Mouse (Mus musculus) mouse trophoblast stem cell (cell line): ENCODE data around the gene Jam2.

Experiments
- in situ Hi-C, 2 experiments: fragments of 300-500 bp; cut with MseI, MboI; formaldehyde crosslinking; loops; 2 replicates in 1 of 2; 3 replicates in 1 of 2; pipeline ENCODE4 v1.15.1; 2025

Jam2 gene

DNA sequence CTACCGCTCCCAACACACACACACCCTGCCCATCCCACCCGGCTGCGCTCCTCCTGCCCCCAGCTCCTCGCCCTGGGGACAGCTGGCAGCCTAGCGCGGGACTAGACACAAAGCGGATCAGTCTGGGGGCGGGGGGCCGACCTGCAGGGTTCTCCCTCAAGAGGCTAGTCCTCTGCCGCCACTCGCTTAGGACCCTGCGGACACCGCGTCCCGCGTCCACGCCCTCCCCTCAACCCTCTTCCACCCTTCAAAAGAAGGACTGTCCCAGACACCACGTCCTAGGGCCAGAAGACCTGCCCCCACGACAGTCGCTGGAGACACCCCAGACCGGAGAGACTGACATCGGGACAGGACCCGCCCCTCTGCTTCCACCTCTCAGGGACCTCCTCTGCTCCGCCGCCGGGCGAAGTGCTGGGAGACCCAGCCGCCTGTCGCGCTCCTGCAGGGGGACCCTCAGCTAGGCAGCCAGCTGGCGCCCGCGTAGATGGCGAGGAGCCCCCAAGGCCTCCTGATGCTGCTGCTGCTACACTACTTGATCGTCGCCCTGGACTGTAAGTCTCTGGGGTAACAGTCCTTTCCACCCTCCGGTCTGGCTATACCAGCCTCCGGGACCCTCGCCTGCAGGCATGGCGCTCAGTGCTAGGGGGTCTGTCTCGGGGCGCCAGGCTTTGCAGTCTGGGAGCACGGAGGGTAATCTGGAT, at the start of gene Jam2:
Gene Jam2 (plus strand): TSS at position 121 of the 701 bp plus-strand sequence.
- in situ Hi-C loops: no loop called here

DNA sequence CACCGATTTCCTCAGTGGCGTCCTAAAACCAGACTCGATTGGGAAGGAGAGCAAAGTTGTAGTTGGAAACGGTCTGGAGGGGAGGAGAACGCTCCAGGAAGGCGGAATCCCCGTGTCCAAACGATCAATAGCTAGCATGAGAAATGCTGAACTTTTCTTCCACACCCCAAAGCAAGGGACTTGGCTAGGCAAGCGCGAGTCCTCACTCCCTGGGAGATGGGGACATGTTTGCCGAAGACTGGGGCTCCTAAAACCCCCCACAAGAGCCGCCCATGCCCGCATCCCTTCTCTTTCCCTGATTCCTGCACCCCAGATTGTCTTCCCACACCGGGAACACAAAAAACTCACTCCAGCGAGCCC, 39.1 kb upstream of the Jam2 start:
- in situ Hi-C loops: loop anchor here (5.0 to 10.0 kb wide), 2 partner anchors 88 to 90 kb away; no protein-coding TSS in a partner anchor

DNA sequence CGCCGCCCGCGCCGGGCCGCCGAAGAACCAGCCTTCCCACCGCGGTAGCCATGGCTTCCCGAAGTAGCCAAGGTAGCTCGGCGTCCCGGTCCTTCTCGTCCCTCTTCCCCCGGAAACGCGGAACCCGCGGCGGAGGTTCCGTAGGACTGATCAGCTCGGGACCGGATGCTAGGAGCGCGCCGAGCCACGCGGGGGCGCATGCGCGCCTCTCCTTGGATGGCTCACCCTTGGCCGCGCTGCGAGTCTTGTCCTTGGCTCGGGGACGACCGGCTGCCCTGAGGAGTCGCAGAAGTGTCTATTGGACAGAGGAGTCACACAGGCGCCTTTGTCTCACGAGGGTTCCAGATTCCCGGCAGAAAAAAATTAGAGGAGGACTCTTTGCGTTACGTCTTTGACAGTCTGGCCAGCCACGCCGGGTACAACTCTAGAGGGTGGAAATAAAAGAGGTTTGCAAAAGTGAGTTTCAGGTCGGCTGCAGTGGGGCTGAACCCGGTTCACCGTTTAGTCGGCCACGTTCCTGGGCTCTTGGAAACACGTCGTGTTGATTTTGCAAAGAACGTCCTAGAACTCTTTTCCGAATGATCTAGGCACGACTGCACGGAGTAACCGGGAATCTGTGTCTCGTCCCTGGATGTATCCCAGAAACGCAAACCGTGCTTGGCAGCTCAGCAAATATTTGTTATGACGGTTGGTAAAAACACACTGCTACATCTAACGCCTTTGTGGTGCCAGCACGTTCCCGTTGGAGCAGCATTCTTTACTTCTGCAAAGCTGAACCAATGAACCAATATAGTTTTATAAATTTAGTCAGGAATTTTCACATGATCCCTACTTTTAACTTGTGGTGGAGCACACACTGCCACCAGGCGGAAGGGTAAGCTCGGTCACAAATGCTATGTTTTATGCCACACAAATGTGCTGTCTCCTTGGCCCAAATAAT, 38.5 kb upstream of the Jam2 start, which contains the start of gene Mrpl39:
Gene Mrpl39 (minus strand): TSS at position 577 of the 940 bp plus-strand sequence.
- in situ Hi-C loops: loop anchor here (5.0 to 10.0 kb wide), 2 partner anchors 87 to 89 kb away; no protein-coding TSS in a partner anchor

DNA sequence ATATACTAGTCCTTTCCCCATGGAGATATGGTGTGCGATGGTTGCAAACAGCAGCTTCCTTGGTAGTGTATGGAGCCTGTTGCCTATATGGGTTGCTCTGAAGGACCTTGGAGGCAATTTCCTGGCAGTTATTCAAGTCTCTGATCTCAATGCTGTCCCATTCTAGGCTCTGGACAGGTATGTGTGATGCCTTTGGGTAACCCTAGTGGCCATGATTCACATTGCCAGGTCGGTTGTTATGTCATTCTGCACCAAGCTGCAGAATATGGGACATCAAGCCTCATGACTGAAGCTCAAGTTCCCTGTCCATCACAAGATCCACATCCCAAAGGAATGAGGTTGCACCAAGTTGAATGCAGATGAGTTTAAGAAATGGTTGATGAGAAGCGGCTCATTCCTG, 36.6 kb upstream of the Jam2 start:
- in situ Hi-C loops: loop anchor here (5.0 to 10.0 kb wide), 2 partner anchors 85 to 87 kb away; no protein-coding TSS in a partner anchor

DNA sequence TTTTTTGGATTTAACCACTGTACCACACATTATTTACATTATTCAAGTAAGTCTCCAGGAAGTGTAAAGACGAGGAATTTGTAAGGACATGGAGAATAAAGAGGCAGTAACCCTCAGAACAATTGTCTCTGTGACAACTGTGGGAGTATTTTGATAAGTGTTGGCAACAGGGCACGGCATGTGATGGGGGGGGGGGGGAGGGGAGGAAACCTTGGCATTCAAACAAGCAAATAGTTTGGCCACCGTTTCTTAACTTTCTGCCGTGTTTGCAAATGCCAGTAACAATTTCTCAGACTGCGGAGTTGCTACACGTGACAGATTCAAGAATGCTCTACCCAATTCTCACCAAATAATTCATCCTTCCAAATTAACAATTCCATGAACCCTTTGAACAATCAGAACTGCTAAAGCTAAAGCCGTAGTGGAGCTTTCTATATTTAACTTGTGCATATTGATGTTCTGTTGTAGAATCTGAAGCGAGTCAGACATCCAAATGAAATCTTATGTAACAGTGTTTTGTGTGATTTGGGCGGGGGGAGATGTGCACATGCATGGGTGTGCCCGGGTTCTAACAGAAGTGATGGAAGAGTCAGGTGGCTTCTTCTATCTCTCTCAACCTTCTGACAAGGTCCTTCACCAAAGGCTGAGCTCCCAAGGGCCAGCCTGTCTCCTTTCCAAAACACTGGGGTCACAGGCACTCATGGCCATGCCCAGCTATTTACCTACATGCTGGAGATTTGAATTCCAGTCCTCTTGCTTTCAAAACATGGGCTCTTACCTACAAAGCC, 29.0 kb upstream of the Jam2 start:
- in situ Hi-C loops: no loop called here

DNA sequence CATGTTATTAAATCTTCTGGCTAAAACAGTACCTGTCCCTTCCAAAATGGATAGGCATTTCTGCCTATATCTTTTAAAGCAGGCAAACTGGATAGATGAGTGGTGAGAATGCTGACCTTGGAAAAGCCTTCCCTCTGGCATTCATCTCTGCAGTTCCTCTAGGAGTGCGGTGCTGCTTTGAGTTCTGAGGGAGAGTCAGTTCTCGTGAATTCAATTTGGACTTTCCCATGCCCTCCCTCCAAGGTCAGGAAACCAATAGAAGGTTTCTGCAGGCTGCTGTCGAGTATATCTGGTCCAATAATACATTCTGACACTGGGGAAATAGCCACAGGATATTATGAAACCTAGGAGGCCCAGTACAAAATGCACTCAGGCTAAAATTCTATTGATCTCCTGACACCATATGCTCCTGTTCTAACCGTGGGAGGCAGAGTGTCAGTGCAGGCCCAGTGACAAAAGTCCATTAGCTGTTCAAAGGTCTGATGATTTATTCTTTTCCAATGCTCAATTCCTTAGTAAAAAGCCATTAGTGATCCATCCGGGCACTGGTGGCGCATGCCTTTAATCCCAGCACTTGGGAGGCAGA, 28.1 kb upstream of the Jam2 start:
- in situ Hi-C loops: no loop called here

DNA sequence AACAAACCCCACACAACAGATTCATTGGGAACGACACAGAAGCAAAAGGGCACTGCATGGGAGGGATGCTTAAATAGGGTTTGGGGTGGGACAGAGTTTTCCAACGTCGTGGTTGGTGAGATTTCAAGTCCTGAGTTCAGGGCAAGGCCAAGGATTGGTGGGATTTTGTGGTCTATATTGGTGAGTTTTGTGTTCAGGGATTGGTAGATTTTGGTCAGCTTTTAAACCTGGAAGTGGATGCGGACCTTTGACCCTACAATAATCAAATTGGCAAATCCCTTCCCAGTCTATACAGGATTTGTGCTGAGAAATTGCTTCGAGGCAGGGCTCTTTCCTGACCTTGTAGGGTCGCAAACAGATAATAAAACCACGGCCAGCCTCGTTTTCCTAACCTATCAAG, 6.0 kb upstream of the Jam2 start:
- in situ Hi-C loops: no loop called here

DNA sequence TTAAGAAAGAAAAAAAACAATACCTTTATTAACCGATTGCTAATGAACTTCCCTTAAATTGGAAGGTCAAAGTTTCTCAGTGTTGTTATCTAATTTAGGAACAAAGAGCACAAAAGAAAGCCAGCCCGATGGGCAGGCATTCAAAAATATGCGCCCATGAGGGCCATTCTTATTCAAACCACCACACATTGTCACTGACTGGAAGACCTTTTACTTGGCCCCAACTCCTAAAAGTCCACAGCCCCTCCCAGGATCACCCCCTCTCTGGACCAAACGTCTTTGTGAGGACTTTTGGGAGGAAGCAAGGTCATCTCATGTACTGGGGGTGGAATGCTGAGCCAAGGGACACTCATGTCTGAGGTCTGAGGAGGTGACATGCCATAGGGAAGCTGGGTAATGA, 4.7 kb upstream of the Jam2 start:
- in situ Hi-C loops: no loop called here

DNA sequence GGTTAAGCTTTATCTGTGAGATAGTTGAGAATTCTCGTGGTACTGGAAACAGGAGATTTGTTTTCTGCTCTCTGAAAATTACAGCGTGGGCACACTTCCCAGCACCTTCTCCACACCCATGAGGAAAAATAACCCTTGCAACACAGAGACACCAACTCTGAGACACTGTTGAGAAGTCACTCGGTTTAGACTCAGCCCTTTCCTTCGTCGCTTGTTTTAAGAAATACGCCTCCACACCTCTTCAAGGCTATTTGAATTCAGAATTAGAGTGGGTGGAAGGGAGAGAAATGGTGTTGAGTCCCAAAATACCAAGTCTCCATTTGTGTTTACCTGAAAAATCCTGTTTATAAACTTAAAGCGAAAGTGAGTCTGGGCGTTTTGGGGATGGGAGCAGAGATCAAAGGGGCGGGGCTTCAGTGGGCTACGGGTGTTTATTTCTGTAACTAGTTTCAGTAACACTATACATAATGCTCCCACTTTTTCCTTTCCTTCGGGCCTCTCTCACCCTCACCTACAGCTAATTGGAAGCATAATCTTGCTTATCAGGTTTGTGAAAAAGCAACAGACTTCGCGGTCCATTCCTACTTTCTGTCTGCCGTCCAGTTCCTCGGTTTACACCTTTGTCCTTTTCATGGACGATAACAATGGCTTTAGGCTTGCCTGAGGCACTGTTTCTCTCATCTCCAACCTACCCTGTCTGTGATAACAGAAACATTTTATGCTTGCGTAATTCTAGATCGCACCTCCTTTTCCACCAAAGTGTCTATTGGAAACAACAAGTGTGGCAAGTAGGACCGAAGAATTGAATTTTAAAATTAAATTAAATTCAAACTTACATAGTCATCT, 4.1 kb upstream of the Jam2 start:
- in situ Hi-C loops: no loop called here

DNA sequence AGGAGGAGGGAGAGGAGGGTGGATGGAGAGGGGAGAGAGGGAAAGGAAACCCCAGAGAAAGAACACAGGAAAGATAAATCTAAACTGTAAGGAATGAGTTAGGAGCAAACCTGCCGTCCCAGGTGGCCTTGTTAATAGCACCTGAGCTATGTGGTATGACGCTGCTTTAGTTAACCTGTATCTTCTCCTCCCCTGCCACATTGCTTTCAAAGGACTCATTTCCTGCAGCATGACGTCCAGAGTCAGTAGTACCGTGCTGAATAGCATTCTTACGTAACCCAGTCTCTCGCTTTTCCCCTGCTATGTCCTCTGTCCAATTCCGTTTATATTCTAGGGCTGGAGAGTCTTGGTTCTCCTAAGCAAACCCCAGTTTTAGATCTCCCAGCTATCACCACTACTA, 3.0 kb upstream of the Jam2 start:
- in situ Hi-C loops: no loop called here

DNA sequence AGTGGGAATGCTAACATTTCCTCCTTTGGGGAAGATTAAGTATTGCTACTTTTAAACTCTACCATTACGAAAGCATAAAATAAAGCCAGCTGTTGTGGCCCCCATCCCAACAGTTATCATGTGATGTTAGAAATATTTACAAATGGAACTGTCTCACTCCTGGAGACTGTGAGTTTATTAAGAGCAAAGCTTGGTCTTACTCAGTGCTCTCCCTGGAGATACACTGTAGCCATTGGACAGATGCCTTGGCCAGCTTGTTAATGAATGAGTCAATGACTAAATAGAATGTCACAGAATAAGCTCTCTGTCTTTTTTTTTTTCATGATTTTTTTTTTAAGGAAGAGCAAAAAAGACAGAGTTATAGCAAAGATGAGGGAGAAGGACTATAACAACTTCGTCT, 2.5 kb upstream of the Jam2 start:
- in situ Hi-C loops: no loop called here

DNA sequence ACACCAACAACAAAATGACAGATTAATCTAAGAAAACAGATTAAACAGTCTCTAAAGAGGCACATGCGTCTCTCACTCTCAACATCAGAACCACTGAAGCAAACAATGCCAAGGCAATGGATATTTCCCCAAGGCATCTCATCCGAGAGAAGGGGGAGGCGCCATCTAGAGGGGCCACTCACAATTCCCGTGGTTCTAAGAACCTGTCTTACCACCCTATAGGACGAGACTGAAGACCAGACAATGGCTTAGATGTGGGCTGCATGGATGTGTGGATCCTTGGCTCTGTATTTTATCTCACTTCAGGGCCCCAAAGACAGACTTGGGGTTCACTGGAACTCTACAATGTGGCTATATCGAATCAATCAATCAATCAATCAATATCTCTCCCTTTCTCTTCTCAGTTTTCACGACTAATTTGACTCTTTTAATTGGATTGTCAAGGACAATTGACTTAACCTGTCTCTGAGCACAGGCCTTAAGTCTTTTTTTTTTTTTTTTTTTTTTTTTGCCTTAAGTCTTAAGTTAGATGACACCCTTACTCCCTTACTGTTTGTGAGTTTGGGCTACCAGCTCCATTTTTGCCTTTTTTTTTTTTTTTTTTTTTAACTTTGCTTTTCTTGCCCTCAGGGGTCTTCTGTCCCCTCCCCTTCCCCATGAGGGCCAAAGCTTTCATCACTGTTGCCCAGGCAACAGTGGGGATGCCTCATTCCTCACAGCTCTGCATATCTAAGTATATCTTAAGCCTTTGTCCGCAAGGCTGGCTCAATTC, 1.2 kb upstream of the Jam2 start:
- in situ Hi-C loops: no loop called here

DNA sequence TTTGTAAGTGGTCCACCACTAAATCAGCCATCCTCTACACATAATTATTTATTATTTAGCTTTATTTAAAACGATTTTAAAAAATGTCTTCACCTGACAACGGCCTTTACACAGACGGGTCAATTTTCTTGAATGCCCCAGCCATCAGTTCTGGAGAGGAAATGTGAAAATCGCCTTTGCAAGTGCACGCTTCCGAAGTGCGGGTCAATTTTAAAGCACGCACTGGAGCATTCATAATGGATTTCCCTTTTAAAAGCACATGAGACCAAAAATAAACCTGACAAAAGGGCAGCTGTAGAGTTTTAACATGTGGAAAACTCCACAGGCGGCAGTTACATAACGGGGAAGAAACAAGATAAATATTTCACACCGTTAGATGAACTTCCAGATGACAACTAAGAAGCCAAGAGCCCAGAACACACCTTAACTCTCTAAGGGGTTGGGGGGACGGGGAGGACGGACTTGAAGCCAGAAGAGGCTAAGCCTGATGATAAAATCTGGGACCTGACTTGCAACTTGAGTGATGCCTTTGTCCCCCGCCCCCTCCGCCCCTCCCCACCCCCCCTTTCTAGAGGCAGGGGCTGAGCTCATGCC, 558 bp upstream of the Jam2 start:
- in situ Hi-C loops: no loop called here

DNA sequence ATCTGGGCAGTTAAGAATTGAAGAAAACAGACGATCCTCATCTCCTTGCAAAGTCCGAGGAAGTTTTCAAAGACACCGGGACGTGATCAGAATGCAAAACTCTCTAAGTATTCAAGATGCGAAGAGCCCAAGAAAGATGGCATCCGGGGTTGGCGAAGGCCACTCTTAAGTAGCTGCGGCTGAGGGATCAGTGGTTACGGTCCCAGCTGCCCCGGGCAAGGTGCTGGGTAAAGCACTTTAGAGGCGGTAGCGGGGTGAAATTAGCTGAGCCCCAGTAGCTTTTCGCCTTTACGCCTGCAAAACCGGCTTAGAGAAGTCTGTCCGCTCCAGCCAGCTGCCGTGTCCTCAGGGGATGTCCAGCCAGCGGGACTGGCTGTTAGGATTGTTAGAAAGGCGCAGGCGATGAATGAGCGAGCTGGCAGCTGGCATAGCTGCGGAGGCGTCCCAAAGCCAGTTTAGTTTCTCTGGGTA, 873 bp downstream of the Jam2 start:
- in situ Hi-C loops: no loop called here

DNA sequence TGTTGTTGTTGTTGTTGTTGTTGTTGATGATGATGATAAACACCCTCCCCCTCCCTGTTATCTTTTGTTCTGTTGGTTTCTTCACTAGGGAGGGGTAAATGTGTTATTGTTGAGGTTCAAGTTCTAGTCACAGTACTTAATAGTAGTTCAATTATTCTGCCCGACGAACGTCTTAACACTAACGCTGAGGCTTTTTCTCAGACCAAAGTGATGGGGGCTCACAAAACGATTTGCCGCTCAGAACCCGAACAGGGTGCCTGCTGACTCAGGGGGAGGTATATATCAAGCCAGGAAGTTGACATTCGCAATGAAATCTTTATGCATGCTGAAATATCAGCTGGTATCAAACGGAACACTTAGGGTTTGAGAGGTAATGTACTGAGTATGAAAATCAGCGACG, 1.4 kb downstream of the Jam2 start:
- in situ Hi-C loops: no loop called here

DNA sequence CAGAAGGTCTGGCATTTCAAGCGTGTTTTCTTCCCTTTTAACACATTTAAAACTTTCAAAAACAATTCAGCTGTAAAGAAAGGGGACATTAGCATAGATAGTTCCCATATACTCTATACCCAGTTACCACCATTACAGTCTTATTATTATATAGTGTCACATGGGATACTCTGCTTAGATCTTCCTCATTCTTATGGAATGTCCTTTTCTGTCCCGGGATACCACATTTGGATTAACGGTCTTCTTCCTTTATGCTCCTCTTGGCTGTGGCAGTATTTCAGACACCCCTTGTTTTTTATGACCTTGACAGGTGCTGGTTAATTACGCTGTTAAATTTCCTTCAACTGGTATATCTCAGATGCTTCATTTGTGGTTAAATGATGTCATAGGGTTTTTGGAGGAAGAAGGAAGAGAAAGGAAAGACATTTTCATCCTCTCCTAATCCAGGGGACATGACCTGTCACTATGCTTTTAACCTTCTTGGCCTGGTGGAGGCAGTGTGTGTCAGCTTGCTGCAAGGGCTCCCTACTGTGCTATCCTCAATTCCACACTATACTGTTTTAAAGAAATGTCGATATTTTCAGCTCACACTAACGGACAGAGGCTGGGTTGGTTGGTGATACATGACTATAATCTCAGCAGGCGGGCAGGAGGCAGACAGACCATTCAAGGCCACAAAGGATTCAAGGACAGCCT, 2.3 kb downstream of the Jam2 start:
- in situ Hi-C loops: no loop called here

DNA sequence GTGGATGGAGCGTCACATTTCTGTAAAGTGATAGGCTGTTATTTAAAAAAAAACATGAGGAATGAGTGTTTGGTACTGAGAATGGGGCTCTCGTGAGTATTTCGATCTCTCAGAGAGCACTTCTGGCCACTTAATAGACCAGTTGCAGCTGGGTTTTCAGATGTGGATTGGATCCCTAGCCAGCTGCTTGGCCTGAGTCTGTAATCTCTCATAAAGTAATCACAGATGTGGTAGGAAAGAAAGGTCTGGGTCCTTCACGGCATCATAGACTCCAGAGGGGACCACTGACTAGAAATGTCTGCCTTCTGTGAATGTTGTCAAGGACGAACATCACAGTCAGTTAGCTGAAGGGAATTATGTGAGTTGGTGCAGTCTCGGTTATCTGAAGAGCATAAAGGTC, 4.5 kb downstream of the Jam2 start:
- in situ Hi-C loops: no loop called here

DNA sequence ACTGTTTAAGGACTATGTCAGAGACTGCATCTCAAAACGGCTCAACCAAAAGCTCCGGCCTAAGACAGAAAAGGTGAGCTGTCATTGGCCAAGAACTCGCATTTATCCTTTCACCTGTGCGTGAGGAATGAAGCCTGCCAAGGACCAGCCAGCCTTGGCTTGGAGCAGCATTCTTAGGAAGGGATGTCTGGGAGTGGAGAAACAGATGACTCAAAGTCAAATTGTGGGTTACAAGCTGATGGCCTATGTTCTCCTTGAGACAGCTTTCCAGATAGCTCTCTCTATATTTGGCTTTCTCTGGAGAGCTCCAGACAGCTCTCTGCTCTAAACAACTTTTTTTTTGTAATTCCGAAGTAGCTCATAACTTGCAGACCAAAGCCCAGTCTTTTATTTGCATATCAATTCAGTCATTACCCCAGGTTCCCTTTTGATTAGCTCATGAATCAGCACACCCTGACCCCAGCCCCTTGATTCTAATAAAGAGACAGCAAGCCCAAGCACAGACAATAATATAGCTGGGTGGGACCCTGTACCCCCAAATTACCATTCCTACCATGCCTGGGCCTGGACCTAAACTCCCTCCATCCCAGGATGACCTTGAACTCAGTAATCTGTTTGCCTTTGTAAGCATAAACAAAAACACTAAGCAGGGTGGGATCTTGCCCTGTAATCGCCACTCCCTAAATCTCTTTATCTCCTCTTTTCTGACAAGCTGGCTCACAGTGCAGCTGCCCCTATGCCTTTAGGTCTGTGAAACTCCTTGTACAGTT, 5.1 kb downstream of the Jam2 start:
- in situ Hi-C loops: no loop called here
